Mouse (Mus musculus) telencephalon, adult 2 months (tissue): Measurements from ENCODE around the gene Borcs6.

Experiments used
- DNase-seq: peaks from one replicate; pipeline ENCODE4 v3.0.0-alpha.2; 2011; ENCODE audit warnings: low read depth, low spot score

Borcs6 gene

GRCm38 (mm10) chr11:69048151-69048550, 11.4 kb upstream of the Borcs6 start:
- DNase-seq, result no peak

GRCm38 (mm10) chr11:69050748-69051147, 8.8 kb upstream of the Borcs6 start:
- no peak for DNase-seq

GRCm38 (mm10) chr11:69051771-69052170, 7.7 kb upstream of the Borcs6 start:
- no peak for DNase-seq

- DNase-seq, result no peak
These were observed 6.6 kb upstream of the Borcs6 start for GRCm38 (mm10) chr11:69052824-69053421.

- DNase-seq, result no peak
These were observed 5.7 kb upstream of the Borcs6 start for GRCm38 (mm10) chr11:69053848-69054247.

- no peak for DNase-seq
These were observed 1.3 kb upstream of the Borcs6 start for GRCm38 (mm10) chr11:69058265-69058664.

- no peak for DNase-seq
These were observed 674 bp upstream of the Borcs6 start for GRCm38 (mm10) chr11:69058729-69059356.

- no peak for DNase-seq
These were observed 476 bp downstream of the Borcs6 start for GRCm38 (mm10) chr11:69059975-69060411.

GRCm38 (mm10) chr11:69060448-69061254, 1.1 kb downstream of the Borcs6 start:
- DNase-seq, result no peak

GRCm38 (mm10) chr11:69061255-69061912, 1.9 kb downstream of the Borcs6 start:
- no peak for DNase-seq

- DNase-seq, result no peak
These were observed 2.8 kb downstream of the Borcs6 start for GRCm38 (mm10) chr11:69062194-69062760.

GRCm38 (mm10) chr11:69062761-69063224, 3.3 kb downstream of the Borcs6 start:
- DNase-seq, result peak; percentile 85

GRCm38 (mm10) chr11:69063413-69064201, 4.1 kb downstream of the Borcs6 start:
- no peak for DNase-seq

GRCm38 (mm10) chr11:69064259-69065133, 5.0 kb downstream of the Borcs6 start:
- no peak for DNase-seq

GRCm38 (mm10) chr11:69065394-69065925, 5.9 kb downstream of the Borcs6 start:
- no peak for DNase-seq

GRCm38 (mm10) chr11:69066163-69066861, 6.8 kb downstream of the Borcs6 start:
- DNase-seq, result no peak

GRCm38 (mm10) chr11:69066956-69067355, 7.4 kb downstream of the Borcs6 start:
- peak; percentile 84 for DNase-seq

GRCm38 (mm10) chr11:69067601-69068000, 8.1 kb downstream of the Borcs6 start:
- DNase-seq, result no peak

GRCm38 (mm10) chr11:69070093-69070492, 10.6 kb downstream of the Borcs6 start:
- no peak for DNase-seq
